13 mouse cellular contexts compared by ENCODE assay signal in the genomic region with DNA sequence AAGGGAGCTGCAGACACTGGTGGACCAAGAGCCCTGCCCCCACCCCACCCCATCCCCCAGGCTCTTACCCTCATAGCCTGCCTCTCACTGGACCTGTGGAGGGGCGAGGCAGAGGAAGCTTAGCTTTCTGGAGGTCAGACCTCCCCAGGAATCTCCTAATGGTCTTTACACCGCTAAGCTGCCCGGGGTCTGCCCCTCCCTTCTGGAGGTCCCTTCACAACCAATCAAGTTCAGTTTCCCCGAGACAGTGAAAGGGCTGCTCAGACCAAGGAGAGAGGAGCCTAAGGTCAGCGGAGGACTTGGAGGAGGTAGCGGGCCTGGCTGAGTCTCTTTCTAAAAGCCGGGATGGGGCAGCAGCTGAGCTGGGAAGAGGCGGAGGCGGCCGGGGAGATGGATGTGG.
"Had no signal": no experiment of that assay in that cellular context is flagged by ENCODE, and none has a peak within 500 bp of the region (broad histone marks: within the 10 kb centered on the region; RNA-seq: fewer than 3 reads in every experiment).

Gene Guca1b (plus strand): TSS at position 249 of the 400 bp plus-strand sequence.

- H3K4me2 ChIP-seq: liver, embryonic 11.5 days; liver, embryonic 15.5 days; neural tube, embryonic 12.5 days had no signal

- DNase-seq: kidney, adult 8-10 months; kidney, postnatal 25 days; lung, adult 2 months; lung, postnatal 36 days; midbrain, embryonic 14.5 days; thymus, postnatal 4 days had no signal

- H3K4me3 ChIP-seq: layer of hippocampus, adult 2 months; limb, embryonic 10.5 days; liver, embryonic 15.5 days; neural tube, embryonic 12.5 days had no signal

- H3K4me1 ChIP-seq: liver, embryonic 15.5 days; neural tube, embryonic 12.5 days had no signal

- H3K27ac ChIP-seq: layer of hippocampus, adult 2 months; limb, embryonic 10.5 days; liver, embryonic 15.5 days; neural tube, embryonic 12.5 days had no signal

- ATAC-seq: intestine, postnatal 0 days; lung, postnatal 0 days had no signal

- H3K9me3 ChIP-seq: limb, embryonic 10.5 days; liver, embryonic 15.5 days had no signal

- H3K27me3 ChIP-seq: liver, embryonic 15.5 days; neural tube, embryonic 12.5 days had no signal

- H3K9ac ChIP-seq: liver, embryonic 15.5 days; neural tube, embryonic 12.5 days had no signal
